Mouse (Mus musculus): ENCODE data around the gene Lrig2. TPM values are rescaled to one million over a fixed set of nuclear protein-coding genes. Genes with fewer than 3 reads are reported as not detected.

The Lrig2 gene
- total RNA-seq, 1 experiment from 2014 or later: 15.1 TPM

- no peak for ATAC-seq (replicated peaks; ENCODE audit: low read depth, poor library complexity, severe bottlenecking)
These were observed 122.3 kb downstream of the Lrig2 start for GRCm38 (mm10) chr3:104389449-104389848.

- ATAC-seq (replicated peaks; ENCODE audit: low read depth, poor library complexity, severe bottlenecking): no peak
These were observed 126.1 kb downstream of the Lrig2 start for GRCm38 (mm10) chr3:104385587-104385986.

- ATAC-seq (replicated peaks; ENCODE audit: low read depth, poor library complexity, severe bottlenecking): 0 out of 2 replicates have a peak, but pooled peaks have one; percentile 42
These were observed 127.9 kb downstream of the Lrig2 start for GRCm38 (mm10) chr3:104383681-104384341.

- ATAC-seq (replicated peaks; ENCODE audit: low read depth, poor library complexity, severe bottlenecking): no peak
These were observed 133.5 kb downstream of the Lrig2 start for GRCm38 (mm10) chr3:104378228-104378627.

- no peak for ATAC-seq (replicated peaks; ENCODE audit: low read depth, poor library complexity, severe bottlenecking)
These were observed 137.8 kb downstream of the Lrig2 start for GRCm38 (mm10) chr3:104373907-104374306.

GRCm38 (mm10) chr3:104372374-104372773, 139.3 kb downstream of the Lrig2 start:
- ATAC-seq (replicated peaks; ENCODE audit: low read depth, poor library complexity, severe bottlenecking): no peak

- ATAC-seq (replicated peaks; ENCODE audit: low read depth, poor library complexity, severe bottlenecking): no peak
These were observed 143.8 kb downstream of the Lrig2 start for GRCm38 (mm10) chr3:104367912-104368311.

GRCm38 (mm10) chr3:104361814-104362213, 149.9 kb downstream of the Lrig2 start:
- ATAC-seq (replicated peaks; ENCODE audit: low read depth, poor library complexity, severe bottlenecking): no peak

GRCm38 (mm10) chr3:104360325-104360724, 151.4 kb downstream of the Lrig2 start:
- ATAC-seq (replicated peaks; ENCODE audit: low read depth, poor library complexity, severe bottlenecking): no peak

- no peak for ATAC-seq (replicated peaks; ENCODE audit: low read depth, poor library complexity, severe bottlenecking)
These were observed 152.2 kb downstream of the Lrig2 start for GRCm38 (mm10) chr3:104359225-104360135.

- no peak for ATAC-seq (replicated peaks; ENCODE audit: low read depth, poor library complexity, severe bottlenecking)
These were observed 153.0 kb downstream of the Lrig2 start for GRCm38 (mm10) chr3:104358747-104359146.

- ATAC-seq (replicated peaks; ENCODE audit: low read depth, poor library complexity, severe bottlenecking): no peak
These were observed 155.6 kb downstream of the Lrig2 start for GRCm38 (mm10) chr3:104356106-104356505.

- no peak for ATAC-seq (replicated peaks; ENCODE audit: low read depth, poor library complexity, severe bottlenecking)
These were observed 157.8 kb downstream of the Lrig2 start for GRCm38 (mm10) chr3:104353884-104354283.

GRCm38 (mm10) chr3:104352358-104353060, 159.2 kb downstream of the Lrig2 start:
- ATAC-seq (replicated peaks; ENCODE audit: low read depth, poor library complexity, severe bottlenecking): no peak

GRCm38 (mm10) chr3:104350253-104350945, 161.3 kb downstream of the Lrig2 start:
- no peak for ATAC-seq (replicated peaks; ENCODE audit: low read depth, poor library complexity, severe bottlenecking)

GRCm38 (mm10) chr3:104349847-104350228, 161.9 kb downstream of the Lrig2 start:
- ATAC-seq (replicated peaks; ENCODE audit: low read depth, poor library complexity, severe bottlenecking): no peak

GRCm38 (mm10) chr3:104349203-104349846, 162.4 kb downstream of the Lrig2 start:
- no peak for ATAC-seq (replicated peaks; ENCODE audit: low read depth, poor library complexity, severe bottlenecking)
